Comparison of ENCODE assay signal across 10 mouse cellular contexts in genomic region chr17:79728053-79728584, GRCm38 (mm10). TPM values are rescaled to one million over a fixed set of nuclear protein-coding genes. Genes with fewer than 3 reads are reported as not detected.
A peak's percentile ranks its signal among the peaks of the same experiment; 100 is the strongest.
DNase-seq lines count a peak whose midpoint lies in the region; ATAC-seq and TF ChIP-seq lines count a peak whose summit lies in the region.
"Had no signal": no experiment of that assay in that cellular context is flagged by ENCODE, and none has a peak within 500 bp of the region (broad histone marks: within the 10 kb centered on the region; RNA-seq: fewer than 3 reads in every experiment).

No protein-coding gene starts in this region.

- peak; percentile 41; the same call in 1 of the 2 replicates for ATAC-seq in kidney, embryonic 16.5 days (ENCODE audit: low FRiP score, low TSS enrichment)
- no peak for ATAC-seq in forebrain, embryonic 12.5 days (ENCODE audit: low FRiP score)
- no peak for ATAC-seq in intestine, postnatal 0 days
- ATAC-seq in neural tube, embryonic 13.5 days (ENCODE audit: low read depth): no peak
- no peak for ATAC-seq in erythroblast, adult 5-6 weeks (replicated peaks; ENCODE audit: low FRiP score, poor library complexity, severe bottlenecking)

- H3K9me3 ChIP-seq in kidney, embryonic 16.5 days (ENCODE audit: low read length): no peaks in the 10 kb centered on the region
- H3K9me3 ChIP-seq in forebrain, embryonic 12.5 days: no peaks in the 10 kb centered on the region
- no peaks in the 10 kb centered on the region for H3K9me3 ChIP-seq in intestine, postnatal 0 days (ENCODE audit: control insufficient read depth)
- no peaks in the 10 kb centered on the region for H3K9me3 ChIP-seq in neural tube, embryonic 13.5 days
- H3K9me3 ChIP-seq: liver, embryonic 15.5 days had no signal

- no peak for TF ChIP-seq CTCF in intestine, postnatal 0 days (IDR thresholded peaks at IDR 0.05; ENCODE audit: low read depth)

- peak overlapping the region; percentile 69 for H3K27ac ChIP-seq in kidney, embryonic 16.5 days (ENCODE audit: low read length)
- no peak overlapping the region for H3K27ac ChIP-seq in forebrain, embryonic 12.5 days
- no peak overlapping the region for H3K27ac ChIP-seq in intestine, postnatal 0 days (ENCODE audit: low read depth, low read length)
- no peak overlapping the region for H3K27ac ChIP-seq in neural tube, embryonic 13.5 days (replicated peaks)
- H3K27ac ChIP-seq: liver, embryonic 15.5 days had no signal

- H3K27me3 ChIP-seq in kidney, embryonic 16.5 days (ENCODE audit: insufficient read depth, low read length): no peaks in the 10 kb centered on the region
- peaks cover 18% of the 10 kb centered on the region for H3K27me3 ChIP-seq in forebrain, embryonic 12.5 days
- peaks cover 7% of the 10 kb centered on the region; the same call in 1 of the 2 replicates for H3K27me3 ChIP-seq in intestine, postnatal 0 days (replicated peaks; ENCODE audit: control insufficient read depth, insufficient read depth, low read length)
- H3K27me3 ChIP-seq in neural tube, embryonic 13.5 days: 0 out of 2 replicates have a peak, but pooled peaks cover 8% of the 10 kb centered on the region

- peak overlapping the region; percentile 40; the same call in 1 of the 2 replicates for H3K9ac ChIP-seq in kidney, embryonic 16.5 days (replicated peaks; ENCODE audit: low read length)
- no peak overlapping the region for H3K9ac ChIP-seq in forebrain, embryonic 12.5 days
- H3K9ac ChIP-seq in intestine, postnatal 0 days (ENCODE audit: low read depth, low read length): no peak overlapping the region
- no peak overlapping the region for H3K9ac ChIP-seq in neural tube, embryonic 13.5 days
- H3K9ac ChIP-seq: liver, embryonic 15.5 days had no signal

- WGBS in kidney, embryonic 16.5 days: 16% methylated on average over 14 of the region's 14 CpGs
- WGBS in forebrain, embryonic 12.5 days: 35% methylated on average over 14 of the region's 14 CpGs
- WGBS in intestine, postnatal 0 days: 36% methylated on average over 14 of the region's 14 CpGs
- WGBS in neural tube, embryonic 13.5 days: 39% methylated on average over 14 of the region's 14 CpGs

- peak overlapping the region; percentile 31 for H3K4me3 ChIP-seq in kidney, embryonic 16.5 days (ENCODE audit: low read length)
- no peak overlapping the region for H3K4me3 ChIP-seq in forebrain, embryonic 12.5 days (replicated peaks)
- no peak overlapping the region for H3K4me3 ChIP-seq in intestine, postnatal 0 days (ENCODE audit: low read depth, low read length)
- no peak overlapping the region for H3K4me3 ChIP-seq in neural tube, embryonic 13.5 days
- H3K4me3 ChIP-seq: liver, embryonic 15.5 days had no signal

- peak overlapping the region; percentile 56 for H3K4me2 ChIP-seq in kidney, embryonic 16.5 days (replicated peaks; ENCODE audit: low read depth, low read length)
- H3K4me2 ChIP-seq in forebrain, embryonic 12.5 days: peak overlapping the region; percentile 15
- peak overlapping the region; percentile 28 for H3K4me2 ChIP-seq in intestine, postnatal 0 days (replicated peaks; ENCODE audit: low read depth)
- H3K4me2 ChIP-seq in neural tube, embryonic 13.5 days: peak overlapping the region; percentile 30; the same call in 1 of the 2 replicates
- H3K4me2 ChIP-seq: liver, embryonic 15.5 days had no signal

- no peaks in the 10 kb centered on the region for H3K36me3 ChIP-seq in kidney, embryonic 16.5 days (ENCODE audit: insufficient read depth, low read length)
- H3K36me3 ChIP-seq in forebrain, embryonic 12.5 days (replicated peaks): no peaks in the 10 kb centered on the region
- no peaks in the 10 kb centered on the region for H3K36me3 ChIP-seq in intestine, postnatal 0 days (ENCODE audit: control insufficient read depth, insufficient read depth)
- H3K36me3 ChIP-seq in neural tube, embryonic 13.5 days: no peaks in the 10 kb centered on the region
- H3K36me3 ChIP-seq: liver, embryonic 15.5 days had no signal

- no peak for DNase-seq in kidney, adult 9 months
- DNase-seq in spleen, postnatal 10 days (ENCODE audit: low spot score in 2 of 2): no peak
- no peak for DNase-seq in urinary bladder, postnatal 14 days (ENCODE audit: low spot score)

- peaks cover 37% of the 10 kb centered on the region for H3K4me1 ChIP-seq in kidney, embryonic 16.5 days (ENCODE audit: insufficient read depth, low read length)
- peaks cover 16% of the 10 kb centered on the region for H3K4me1 ChIP-seq in forebrain, embryonic 12.5 days
- H3K4me1 ChIP-seq in intestine, postnatal 0 days (replicated peaks; ENCODE audit: control insufficient read depth, insufficient read depth, low read length): no peaks in the 10 kb centered on the region
- H3K4me1 ChIP-seq in neural tube, embryonic 13.5 days (replicated peaks): peaks cover 12% of the 10 kb centered on the region; the same call in 1 of the 2 replicates
- H3K4me1 ChIP-seq: liver, embryonic 15.5 days had no signal

RNA-seq across cellular contexts. Expression of gene Cyp1b1, which starts 13.3 kb away (rescaled TPM):
- 18.5 and 18.6 TPM in 2 replicates for polyA plus RNA-seq in kidney, embryonic 16.5 days (2015; fragmentation: Nextera tagmentation; extraction: Ambion mirVana)
- polyA plus RNA-seq in forebrain, embryonic 12.5 days (2016; fragmentation: Nextera tagmentation; extraction: Ambion mirVana): 3.5 and 3.9 TPM in 2 replicates
- polyA plus RNA-seq in intestine, postnatal 0 days (2015; fragmentation: Nextera tagmentation; extraction: Ambion mirVana): 3.7 and 4.4 TPM in 2 replicates
- polyA plus RNA-seq in neural tube, embryonic 13.5 days (2015; fragmentation: Nextera tagmentation; extraction: Ambion mirVana): 6.8 and 9.1 TPM in 2 replicates
- 0.63 TPM in 1 of 2 replicates, not detected in the other for total RNA-seq in erythroblast, adult 5-6 weeks (2015; ENCODE audit: low replicate concordance)
- 0.28 and 0.43 TPM in 2 replicates for total RNA-seq in erythroblast, adult 5-6 weeks (2017; ENCODE audit: low replicate concordance)
- total RNA-seq: MEL had no signal
